Mouse (Mus musculus): ENCODE data around the gene Zc3h7b. TPM values are rescaled to one million over a fixed set of nuclear protein-coding genes. Genes with fewer than 3 reads are reported as not detected.

Gene Zc3h7b
- total and polyA plus RNA-seq, 3 experiments, result 30.9 to 74.9 (median 65.5) TPM

DNA sequence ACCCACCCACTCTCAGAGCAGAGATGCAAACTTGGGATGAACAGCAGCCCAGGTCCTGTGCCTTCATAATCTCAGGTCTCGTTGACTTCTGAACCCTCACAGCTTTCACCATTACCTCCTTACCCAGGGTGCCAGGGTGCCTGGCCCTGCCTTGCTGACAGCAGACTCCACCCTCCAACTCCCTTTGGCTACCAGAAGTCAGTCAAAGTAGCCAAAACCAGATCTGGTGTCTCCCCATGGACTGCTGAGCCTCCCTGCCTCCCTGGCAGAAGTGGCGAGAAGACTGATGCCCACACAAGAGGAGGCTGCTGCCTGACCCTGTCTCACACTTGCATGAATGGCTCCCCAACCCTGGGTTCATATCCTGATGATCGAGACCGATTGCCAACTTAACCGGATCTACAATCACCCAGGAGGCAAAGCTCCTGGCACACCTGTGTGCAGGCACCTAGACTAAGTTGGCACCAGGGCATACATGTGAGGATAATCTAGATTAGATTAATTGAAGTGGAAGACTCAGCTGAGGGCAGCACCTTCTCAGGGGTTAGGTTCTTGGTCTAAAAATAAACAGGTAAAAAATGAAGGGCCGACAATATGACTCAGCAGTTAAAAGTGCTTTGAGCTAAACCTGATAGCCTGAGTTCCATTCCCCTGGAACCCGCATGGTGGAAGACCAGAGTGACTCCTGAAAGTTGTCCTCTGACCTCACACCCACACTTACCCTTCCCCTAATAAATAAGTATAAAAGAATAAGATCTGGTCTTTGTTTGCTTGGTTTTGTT is 83.8 kb downstream of the Zc3h7b start:
- intact Hi-C loops (cut with DNase I), result no loop called here
- DNase-seq, result no peak
- TF ChIP-seq CTCF (IDR thresholded peaks at IDR 0.05) (no peak), EP300 (IDR thresholded peaks at IDR 0.05; ENCODE audit: insufficient read depth, low read depth, low read length) (0 out of 2 replicates have a peak, but pooled peaks have one; percentile 17), POLR2A (IDR thresholded peaks at IDR 0.05; ENCODE audit: insufficient read depth, low read depth, low read length) (no peak)
- Histone ChIP-seq H3K27ac (peak overlapping the region; percentile 29), H3K4me1 (ENCODE audit: control insufficient read depth, insufficient read depth, low read length) (peaks cover 9% of the 10 kb centered on the region), H3K27me3 (ENCODE audit: control insufficient read depth, insufficient read depth, low read length) (no peaks in the 10 kb centered on the region), H3K4me3 (no peak overlapping the region), H3K9ac (ENCODE audit: low read depth, low read length) (no peak overlapping the region), H3K79me2 (replicated peaks; ENCODE audit: control insufficient read depth, insufficient read depth, low read length) (no peaks in the 10 kb centered on the region; the same call in 1 of the 2 replicates), H3K36me3 (ENCODE audit: control insufficient read depth, insufficient read depth, low read length) (no peaks in the 10 kb centered on the region)
- 66% methylated on average over 7 of the region's 7 CpGs for WGBS

DNA sequence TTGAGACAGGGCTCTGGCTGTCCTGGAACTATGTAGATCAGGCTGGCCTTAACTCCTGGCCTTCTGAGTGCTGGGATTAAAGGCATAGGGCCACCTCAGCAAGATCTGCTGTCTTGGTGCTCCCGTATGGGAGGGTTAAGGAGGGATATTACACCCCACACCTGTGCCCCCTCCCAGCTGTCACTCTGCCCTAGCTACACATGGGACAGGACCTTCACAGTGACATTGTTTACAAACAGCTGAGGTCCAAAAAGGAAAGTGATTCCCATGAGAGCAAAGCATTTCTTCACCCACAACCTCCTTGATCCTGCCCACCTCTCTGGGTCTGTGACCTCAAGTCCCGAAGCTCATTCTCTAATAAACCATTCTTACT is 84.3 kb downstream of the Zc3h7b start:
- Histone ChIP-seq H3K27me3 (ENCODE audit: control insufficient read depth, insufficient read depth, low read length) (no peaks in the 10 kb centered on the region), H3K4me3 (no peak overlapping the region), H3K9ac (ENCODE audit: low read depth, low read length) (peak overlapping the region; percentile 30; the same call in 1 of the 2 replicates), H3K27ac (peak overlapping the region; percentile 29), H3K36me3 (ENCODE audit: control insufficient read depth, insufficient read depth, low read length) (no peaks in the 10 kb centered on the region), H3K79me2 (replicated peaks; ENCODE audit: control insufficient read depth, insufficient read depth, low read length) (no peaks in the 10 kb centered on the region; the same call in 1 of the 2 replicates), H3K4me1 (ENCODE audit: control insufficient read depth, insufficient read depth, low read length) (peaks cover 13% of the 10 kb centered on the region)
- WGBS, result 59% methylated on average over 2 of the region's 2 CpGs
- no peak for DNase-seq
- intact Hi-C loops (cut with DNase I), result no loop called here
- TF ChIP-seq CTCF (IDR thresholded peaks at IDR 0.05) (no peak), POLR2A (IDR thresholded peaks at IDR 0.05; ENCODE audit: insufficient read depth, low read depth, low read length) (no peak), EP300 (IDR thresholded peaks at IDR 0.05; ENCODE audit: insufficient read depth, low read depth, low read length) (no peak)

DNA sequence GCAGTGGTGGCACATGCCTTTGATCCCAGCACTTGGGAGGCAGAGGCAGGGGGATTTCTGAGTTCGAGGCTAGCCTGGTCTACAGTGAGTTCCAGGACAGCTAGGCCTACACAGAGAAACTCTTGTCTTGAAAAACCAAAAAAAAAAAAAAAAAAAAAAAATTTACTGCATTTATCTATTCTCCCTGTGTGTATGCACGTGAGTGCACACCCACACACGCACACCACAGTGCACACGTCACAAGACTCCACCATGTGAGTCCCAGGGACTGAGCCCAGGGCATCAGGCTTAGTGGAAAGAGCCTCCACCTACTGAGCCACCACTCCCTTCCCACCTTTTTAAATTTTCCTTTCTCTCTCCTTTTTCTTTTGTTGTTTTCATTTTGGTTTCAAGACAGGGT is 85.7 kb downstream of the Zc3h7b start:
- no peaks in the 10 kb centered on the region for H3K27me3 ChIP-seq (ENCODE audit: control insufficient read depth, insufficient read depth, low read length)
- TF ChIP-seq CTCF (IDR thresholded peaks at IDR 0.05), result no peak
- no peaks in the 10 kb centered on the region for H3K79me2 ChIP-seq (replicated peaks; ENCODE audit: control insufficient read depth, insufficient read depth, low read length)
- H3K36me3 ChIP-seq (ENCODE audit: control insufficient read depth, insufficient read depth, low read length), result no peaks in the 10 kb centered on the region
- H3K4me1 ChIP-seq (ENCODE audit: control insufficient read depth, insufficient read depth, low read length), result peaks cover 18% of the 10 kb centered on the region
- 88% methylated on average over 4 of the region's 4 CpGs for WGBS
- no peak overlapping the region for H3K4me3 ChIP-seq
- H3K9ac ChIP-seq (ENCODE audit: low read depth, low read length), result no peak overlapping the region
- no peak for DNase-seq
- H3K27ac ChIP-seq, result no peak overlapping the region; the same call in 1 of the 2 replicates
- intact Hi-C loops (cut with DNase I), result loop anchor here (5.0 kb wide), 1 partner anchor 42 kb away; the partner anchor contains the start of genes Aco2 and Phf5a

DNA sequence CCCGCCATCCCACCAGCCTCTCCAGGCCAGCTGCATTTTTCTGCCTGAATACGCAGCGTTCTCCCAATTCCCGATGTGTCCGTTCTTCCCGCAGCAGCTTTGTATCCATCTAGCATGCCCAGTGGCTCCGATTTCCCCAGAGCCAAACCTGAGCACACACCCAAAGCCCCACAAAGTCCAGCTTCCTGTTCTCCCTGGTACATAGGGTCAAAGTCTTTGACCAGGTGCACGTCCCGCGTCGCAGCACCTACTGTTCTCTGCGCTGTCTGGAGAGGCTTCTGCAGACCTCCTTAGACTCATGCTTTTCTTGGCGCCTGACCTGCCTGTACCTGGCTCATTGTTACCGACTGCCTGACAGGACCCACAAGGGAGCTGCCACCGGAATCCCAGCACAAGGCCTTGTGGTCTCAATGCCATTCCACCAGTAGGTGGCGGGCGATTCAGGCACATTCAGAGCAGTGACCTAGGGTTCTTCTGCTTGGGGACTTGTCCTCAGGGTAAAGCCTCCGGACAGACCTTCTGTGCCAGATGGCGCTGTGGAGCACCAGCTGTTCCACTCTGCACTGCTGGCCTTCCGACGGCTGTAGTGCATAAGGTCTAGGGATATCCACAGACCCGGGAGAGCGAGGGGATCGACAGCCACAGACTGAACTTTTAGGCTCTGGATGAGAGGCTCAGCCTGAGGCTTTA is 86.4 kb downstream of the Zc3h7b start:
- H3K9ac ChIP-seq (ENCODE audit: low read depth, low read length), result peak overlapping the region; percentile 28
- peak; percentile 91 to 93 for DNase-seq
- no peak overlapping the region for H3K4me3 ChIP-seq
- WGBS, result 16% methylated on average over 24 of the region's 24 CpGs
- intact Hi-C loops (cut with DNase I), result loop anchor here (1.0 to 5.0 kb wide), 5 partner anchors 18 to 86 kb away; partner anchors contain the start of genes Aco2, Phf5a and Tob2
- TF ChIP-seq POLR2A (IDR thresholded peaks at IDR 0.05; ENCODE audit: insufficient read depth, low read depth, low read length) (peak; percentile 64), EP300 (IDR thresholded peaks at IDR 0.05; ENCODE audit: insufficient read depth, low read depth, low read length) (peak; percentile 99), CTCF (IDR thresholded peaks at IDR 0.05) (peak; percentile 99; the same call in 1 of the 2 replicates)
- peaks cover 21% of the 10 kb centered on the region for H3K4me1 ChIP-seq (ENCODE audit: control insufficient read depth, insufficient read depth, low read length)
- no peaks in the 10 kb centered on the region for H3K79me2 ChIP-seq (replicated peaks; ENCODE audit: control insufficient read depth, insufficient read depth, low read length)
- H3K36me3 ChIP-seq (ENCODE audit: control insufficient read depth, insufficient read depth, low read length), result no peaks in the 10 kb centered on the region
- no peaks in the 10 kb centered on the region for H3K27me3 ChIP-seq (ENCODE audit: control insufficient read depth, insufficient read depth, low read length)
- peak overlapping the region; percentile 65 for H3K27ac ChIP-seq

DNA sequence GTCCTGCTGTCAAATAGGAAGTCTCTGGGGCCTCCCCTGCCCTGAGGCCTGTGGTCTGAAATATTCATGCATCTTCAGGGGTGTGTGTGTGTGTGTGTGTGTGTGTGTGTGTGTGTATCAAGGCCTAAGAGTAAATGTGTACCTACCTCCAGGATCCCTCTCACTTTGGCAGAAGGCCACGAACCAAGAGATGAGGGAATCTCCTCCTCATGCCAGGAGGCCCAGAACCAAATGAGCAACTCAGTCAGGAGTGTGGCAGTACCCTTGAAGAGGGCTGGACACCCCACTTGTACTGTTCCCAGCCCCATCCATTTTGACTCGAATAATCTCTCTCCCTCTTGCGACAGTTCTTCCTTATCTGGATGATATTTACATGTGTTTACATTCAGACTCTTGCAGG is 87.4 kb downstream of the Zc3h7b start:
- Histone ChIP-seq H3K36me3 (ENCODE audit: control insufficient read depth, insufficient read depth, low read length) (no peaks in the 10 kb centered on the region), H3K27ac (peak overlapping the region; percentile 97), H3K4me1 (ENCODE audit: control insufficient read depth, insufficient read depth, low read length) (peaks cover 24% of the 10 kb centered on the region), H3K9ac (ENCODE audit: low read depth, low read length) (no peak overlapping the region), H3K4me3 (no peak overlapping the region), H3K79me2 (replicated peaks; ENCODE audit: control insufficient read depth, insufficient read depth, low read length) (no peaks in the 10 kb centered on the region), H3K27me3 (ENCODE audit: control insufficient read depth, insufficient read depth, low read length) (no peaks in the 10 kb centered on the region)
- WGBS, result 59% methylated on average over 3 of the region's 3 CpGs
- intact Hi-C loops (cut with DNase I), result loop anchor here (5.0 kb wide), 1 partner anchor 40 kb away; the partner anchor contains the start of genes Aco2 and Phf5a
- TF ChIP-seq CTCF (IDR thresholded peaks at IDR 0.05), result no peak
- DNase-seq, result peak in 1 of 2 experiments; percentile 20

DNA sequence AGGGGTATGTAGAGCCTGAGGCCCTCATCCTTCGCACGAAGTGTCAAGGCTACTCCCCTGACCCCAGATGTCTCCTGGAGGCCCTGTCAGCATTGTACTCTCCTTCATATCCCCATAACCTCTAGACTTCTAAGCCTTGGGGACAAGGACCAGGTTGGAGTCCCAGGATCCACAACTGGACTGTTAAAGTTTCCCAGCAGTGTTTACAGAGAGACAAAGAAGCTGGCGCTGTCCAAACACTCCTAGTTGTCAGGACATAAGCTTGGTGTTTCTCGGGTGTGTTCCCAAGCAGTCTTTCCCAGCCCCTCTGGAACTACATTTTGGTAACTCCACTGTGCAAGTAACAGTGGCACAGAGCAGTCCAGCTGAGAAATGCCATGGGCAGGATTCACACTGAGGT is 88.6 kb downstream of the Zc3h7b start:
- TF ChIP-seq CTCF (IDR thresholded peaks at IDR 0.05), result no peak
- no peak for TF ChIP-seq EP300 (IDR thresholded peaks at IDR 0.05; ENCODE audit: insufficient read depth, low read depth, low read length)
- TF ChIP-seq POLR2A (IDR thresholded peaks at IDR 0.05; ENCODE audit: insufficient read depth, low read depth, low read length), result 0 out of 2 replicates have a peak, but pooled peaks have one; percentile 18
- H3K27ac ChIP-seq, result peak overlapping the region; percentile 97
- WGBS, result 67% methylated on average over 4 of the region's 4 CpGs
- H3K4me3 ChIP-seq, result no peak overlapping the region
- H3K4me1 ChIP-seq (ENCODE audit: control insufficient read depth, insufficient read depth, low read length), result peaks cover 27% of the 10 kb centered on the region
- H3K9ac ChIP-seq (ENCODE audit: low read depth, low read length), result peak overlapping the region; percentile 35
- H3K79me2 ChIP-seq (replicated peaks; ENCODE audit: control insufficient read depth, insufficient read depth, low read length), result no peaks in the 10 kb centered on the region
- intact Hi-C loops (cut with DNase I), result loop anchor here (5.0 kb wide), 1 partner anchor 39 kb away; the partner anchor contains the start of genes Aco2 and Phf5a
- no peaks in the 10 kb centered on the region for H3K27me3 ChIP-seq (ENCODE audit: control insufficient read depth, insufficient read depth, low read length)
- H3K36me3 ChIP-seq (ENCODE audit: control insufficient read depth, insufficient read depth, low read length), result no peaks in the 10 kb centered on the region
- no peak for DNase-seq

All from heart, adult 2 months (tissue).